Mouse (Mus musculus): ENCODE results near the gene Iqcf3.
A peak's percentile ranks its signal among the peaks of the same experiment; 100 is the strongest.

Iqcf3 gene

GRCm38 (mm10) chr9:106471892-106472291 lies 89.5 kb downstream of the Iqcf3 start:
- peak in 1 of 2 experiments; percentile 17 for DNase-seq (ENCODE audit: low spot score in 2 of 2)

GRCm38 (mm10) chr9:106470991-106471750 lies 90.3 kb downstream of the Iqcf3 start:
- DNase-seq (ENCODE audit: low spot score in 2 of 2) = no peak

DNA sequence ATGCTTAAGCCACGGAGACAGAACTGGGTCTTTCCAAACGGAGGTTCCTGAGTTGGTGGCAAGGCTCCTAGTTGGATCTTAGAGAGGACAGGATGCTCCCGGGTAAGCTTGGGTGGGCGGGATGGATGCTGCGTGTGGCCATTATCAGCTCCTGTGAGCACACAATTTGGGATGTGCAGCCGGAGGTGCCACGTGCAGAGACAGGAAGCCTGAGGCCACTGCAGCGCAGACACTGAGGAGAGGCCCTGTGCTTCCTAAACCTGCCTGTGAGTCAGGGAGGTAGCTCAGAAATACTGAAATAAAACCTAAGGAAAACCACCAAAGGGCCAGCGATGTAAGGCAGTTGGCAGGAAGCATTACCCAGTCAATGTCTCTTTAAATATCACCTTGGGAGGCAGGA lies 91.7 kb downstream of the Iqcf3 start:
- no peak for DNase-seq (ENCODE audit: low spot score in 2 of 2)

DNA sequence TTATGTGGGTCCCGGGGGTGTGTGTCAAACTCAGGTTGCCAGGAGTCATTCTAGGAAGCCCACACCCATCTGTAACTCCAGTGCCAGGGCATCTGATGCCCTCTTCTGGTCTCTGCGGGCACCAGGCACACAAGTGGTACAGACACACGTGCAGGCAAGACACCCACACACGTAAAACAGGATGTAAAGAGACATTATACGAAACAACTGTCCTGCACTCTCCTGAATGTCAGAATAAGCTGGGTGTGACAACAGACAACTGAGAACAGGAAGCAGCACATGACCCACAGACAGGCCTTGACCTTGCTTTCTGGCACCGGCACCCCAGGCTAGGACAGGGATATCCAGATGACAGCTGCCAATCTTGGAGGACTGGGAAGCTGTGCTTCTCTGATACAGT lies 92.1 kb downstream of the Iqcf3 start:
- DNase-seq (ENCODE audit: low spot score in 2 of 2) = no peak

- no peak for DNase-seq (ENCODE audit: low spot score in 2 of 2)
These were observed 93.7 kb downstream of the Iqcf3 start for GRCm38 (mm10) chr9:106467746-106468145.

DNA sequence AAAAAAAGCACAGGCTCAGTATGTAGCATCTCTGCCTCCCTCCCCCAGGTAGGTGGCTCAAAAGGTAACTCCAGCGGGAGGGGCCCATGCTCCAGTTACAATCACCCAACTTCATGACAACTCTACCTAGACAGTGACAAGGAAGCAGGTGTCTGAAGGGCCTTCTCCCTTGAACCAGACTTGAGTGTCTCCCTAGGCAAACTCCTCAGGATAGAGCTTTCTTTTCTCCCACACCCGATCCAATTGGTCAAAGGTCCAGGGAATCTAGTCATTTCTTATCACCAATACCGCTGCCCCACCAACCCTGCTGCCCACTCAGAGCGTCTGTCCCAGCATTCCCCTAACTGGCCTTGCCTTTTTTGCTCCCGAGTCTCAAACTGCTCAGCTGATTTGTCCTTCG lies 94.7 kb downstream of the Iqcf3 start:
- no peak for DNase-seq (ENCODE audit: low spot score in 2 of 2)

- DNase-seq (ENCODE audit: low spot score in 2 of 2) = no peak
These were observed 95.7 kb downstream of the Iqcf3 start, which contains the start of gene Gpr62 for GRCm38 (mm10) chr9:106465571-106466200. Gene Gpr62, minus strand, starts transcription at chr9:106465938.

DNA sequence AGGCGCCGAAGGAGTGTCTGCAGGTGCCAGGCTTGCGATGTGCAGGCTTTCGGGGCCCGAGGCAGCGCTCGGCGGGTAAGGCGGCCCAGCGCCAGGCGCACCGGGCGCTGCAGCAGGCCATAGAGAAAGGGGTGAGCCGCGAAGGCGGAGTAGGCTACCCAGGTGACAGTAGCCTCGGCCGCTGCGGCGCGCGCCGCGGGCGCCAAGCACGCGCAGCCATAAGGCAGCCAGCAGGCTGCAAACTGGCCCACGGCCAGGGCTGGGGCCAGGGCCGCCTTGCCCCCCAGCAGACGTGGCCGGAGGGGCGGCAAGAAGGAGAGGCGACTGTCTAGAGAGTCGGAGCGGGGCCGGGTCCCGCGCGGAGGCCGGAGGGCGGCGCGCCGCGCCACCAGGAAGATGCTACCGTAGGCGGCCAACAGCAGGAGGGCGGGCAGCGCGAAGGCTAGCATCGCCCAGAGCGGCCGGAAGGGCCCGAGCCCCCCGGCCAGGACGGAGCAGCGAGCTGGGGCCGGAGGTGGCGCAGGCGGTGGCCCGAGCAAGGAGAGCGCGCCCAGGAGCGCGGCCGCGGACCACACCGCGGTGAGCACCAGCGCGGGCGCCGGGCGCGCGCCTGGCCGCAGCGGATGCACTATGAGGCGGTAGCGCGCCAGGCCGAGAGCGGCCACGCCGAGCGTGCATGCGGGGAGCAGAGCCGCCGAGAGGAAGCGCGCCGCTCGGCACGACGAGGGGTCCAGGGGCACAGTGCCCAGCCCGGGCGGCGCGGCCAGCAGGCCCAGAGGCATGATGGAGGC lies 96.5 kb downstream of the Iqcf3 start:
- no peak for DNase-seq (ENCODE audit: low spot score in 2 of 2)

- DNase-seq (ENCODE audit: low spot score in 2 of 2) = no peak
These were observed 98.0 kb downstream of the Iqcf3 start for GRCm38 (mm10) chr9:106463122-106464063.

DNA sequence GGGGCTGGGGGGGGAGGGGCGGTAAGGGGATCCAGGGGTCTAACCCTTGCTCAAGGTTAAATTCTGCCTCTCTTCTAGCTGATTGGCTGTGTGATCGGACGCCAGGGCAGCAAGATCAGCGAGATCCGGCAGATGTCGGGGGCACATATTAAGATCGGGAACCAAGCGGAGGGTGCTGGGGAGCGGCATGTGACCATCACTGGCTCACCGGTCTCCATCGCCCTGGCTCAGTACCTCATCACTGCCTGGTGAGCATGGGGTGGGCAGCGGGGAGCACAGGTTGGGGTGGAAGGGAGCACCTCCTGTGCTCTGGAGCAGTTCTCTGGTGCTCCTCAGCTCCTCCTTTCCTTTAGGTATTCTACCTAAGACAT lies 99.0 kb downstream of the Iqcf3 start:
- DNase-seq (ENCODE audit: low spot score in 2 of 2) = no peak

GRCm38 (mm10) chr9:106461641-106462429 lies 99.6 kb downstream of the Iqcf3 start:
- no peak for DNase-seq (ENCODE audit: low spot score in 2 of 2)

- DNase-seq (ENCODE audit: low spot score in 2 of 2) = no peak
These were observed 100.4 kb downstream of the Iqcf3 start for GRCm38 (mm10) chr9:106461026-106461415.

DNA sequence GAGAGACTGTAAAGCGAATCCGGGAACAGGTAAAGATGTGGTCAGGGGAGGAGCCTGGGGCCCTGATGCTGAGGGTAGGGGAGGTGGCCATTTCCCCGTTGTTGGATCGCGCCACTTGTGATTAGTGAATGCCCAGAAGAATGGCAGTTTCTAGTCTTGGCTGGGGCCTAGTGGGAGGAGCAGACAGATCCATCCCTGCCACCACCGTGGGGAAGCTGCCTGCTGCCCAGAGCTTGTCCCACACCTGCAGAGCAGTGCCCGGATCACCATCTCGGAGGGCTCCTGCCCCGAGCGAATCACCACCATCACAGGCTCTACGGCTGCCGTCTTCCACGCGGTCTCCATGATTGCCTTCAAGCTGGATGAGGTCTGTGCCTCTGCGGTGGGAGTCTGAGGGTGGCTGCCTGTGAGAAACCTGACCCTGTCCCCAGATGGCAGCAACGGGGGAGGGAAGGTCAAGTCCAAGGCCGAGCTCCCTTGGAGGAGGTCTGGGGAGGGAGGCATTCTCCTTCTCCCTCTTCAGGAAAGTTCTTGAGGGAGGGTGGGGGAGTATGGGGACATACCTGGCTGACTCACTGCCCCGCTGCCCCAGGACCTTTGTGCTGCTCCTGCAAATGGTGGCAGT lies 100.9 kb downstream of the Iqcf3 start:
- no peak for DNase-seq (ENCODE audit: low spot score in 2 of 2)

- no peak for DNase-seq (ENCODE audit: low spot score in 2 of 2)
These were observed 101.5 kb downstream of the Iqcf3 start for GRCm38 (mm10) chr9:106459946-106460345.

- no peak for DNase-seq (ENCODE audit: low spot score in 2 of 2)
These were observed 103.5 kb downstream of the Iqcf3 start for GRCm38 (mm10) chr9:106457920-106458319.

- DNase-seq (ENCODE audit: low spot score in 2 of 2) = no peak
These were observed 104.3 kb downstream of the Iqcf3 start for GRCm38 (mm10) chr9:106457163-106457559.

DNA sequence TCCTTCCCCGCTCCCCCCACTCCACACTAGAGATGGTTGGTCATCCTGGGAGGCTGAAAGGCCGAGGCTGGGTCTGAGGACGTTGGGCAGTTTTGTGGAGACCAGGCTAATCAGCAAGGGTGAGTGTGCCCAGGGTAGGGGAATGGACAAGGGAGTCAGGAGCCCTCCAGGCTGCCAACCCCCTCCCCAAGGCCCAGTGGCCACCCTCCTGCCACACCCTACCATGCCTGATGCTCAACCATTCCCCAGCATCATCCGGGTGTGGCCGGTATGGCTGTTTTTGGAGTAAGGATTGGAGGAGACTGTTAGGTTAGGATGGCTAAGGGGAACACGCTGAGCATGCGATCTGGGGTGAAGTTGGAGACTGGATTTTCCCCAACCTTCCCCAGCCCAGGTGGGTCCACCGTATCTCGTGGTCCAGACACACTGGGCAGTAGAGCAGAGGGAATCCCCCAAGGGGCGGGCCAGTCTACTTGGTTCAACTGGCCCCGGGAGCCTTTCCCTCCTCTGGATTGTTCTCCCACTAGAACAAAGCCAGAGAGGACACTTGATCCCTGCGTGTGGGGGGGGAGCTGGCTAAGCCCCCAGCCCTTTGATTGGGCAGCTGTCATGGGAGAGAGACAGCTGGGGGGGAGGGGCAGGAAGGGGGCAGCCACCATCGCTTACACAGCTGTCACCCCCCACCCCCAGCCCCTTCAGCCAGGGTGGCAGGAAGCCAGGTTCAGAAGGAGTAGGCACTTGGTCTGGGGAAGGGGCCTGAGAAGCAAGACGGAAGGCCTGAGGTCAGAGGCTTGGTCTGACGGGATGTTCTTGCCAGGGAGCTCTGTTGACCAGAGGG lies 104.9 kb downstream of the Iqcf3 start:
- no peak for DNase-seq (ENCODE audit: low spot score in 2 of 2)

DNA sequence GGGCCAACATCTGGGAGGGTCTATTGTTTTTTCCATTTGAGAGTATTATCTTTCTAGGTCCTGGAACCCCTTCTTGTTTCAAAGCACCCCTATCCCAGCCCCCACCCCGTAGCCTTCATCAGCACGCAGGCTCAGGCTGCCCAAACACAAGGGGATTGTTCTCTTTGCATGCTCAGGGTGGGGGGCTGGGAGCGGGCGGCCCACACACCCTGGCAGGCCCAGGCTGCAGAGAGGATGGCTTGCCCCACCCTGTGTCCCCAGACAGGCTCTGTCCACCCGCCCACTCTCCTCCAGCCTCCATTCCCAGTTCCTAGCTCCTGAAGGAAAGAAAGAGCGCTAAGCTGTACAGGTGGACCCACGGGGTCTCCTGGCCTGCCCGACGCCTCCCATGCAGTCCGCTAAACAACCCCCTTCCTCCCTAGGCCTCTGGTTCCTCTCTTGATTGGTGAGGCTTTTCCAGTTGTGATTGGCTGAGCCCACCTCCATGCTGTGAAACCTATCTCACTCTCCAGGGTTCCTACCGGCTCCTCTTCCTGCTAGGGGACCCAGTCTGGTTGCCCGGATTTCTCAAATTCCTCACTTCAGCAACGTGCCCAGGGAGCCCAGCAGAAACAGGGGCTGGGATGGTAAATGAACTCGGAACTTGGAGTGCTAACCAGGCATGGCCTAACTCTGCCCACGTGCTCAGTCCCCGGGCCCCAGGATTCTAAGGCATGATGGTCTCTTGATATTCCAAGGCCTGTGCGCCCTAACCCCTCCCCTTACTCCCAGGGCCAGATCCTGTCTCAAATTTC lies 106.3 kb downstream of the Iqcf3 start:
- no peak for DNase-seq (ENCODE audit: low spot score in 2 of 2)

Measured in frontal cortex, postnatal 25 days (tissue).